Mouse (Mus musculus): ENCODE data around the gene Mdfi. TPM values are rescaled to one million over a fixed set of nuclear protein-coding genes. Genes with fewer than 3 reads are reported as not detected.

Gene Mdfi
- total RNA-seq, 2 experiments from 2014 or later = 0.81 to 1.1 TPM

DNA sequence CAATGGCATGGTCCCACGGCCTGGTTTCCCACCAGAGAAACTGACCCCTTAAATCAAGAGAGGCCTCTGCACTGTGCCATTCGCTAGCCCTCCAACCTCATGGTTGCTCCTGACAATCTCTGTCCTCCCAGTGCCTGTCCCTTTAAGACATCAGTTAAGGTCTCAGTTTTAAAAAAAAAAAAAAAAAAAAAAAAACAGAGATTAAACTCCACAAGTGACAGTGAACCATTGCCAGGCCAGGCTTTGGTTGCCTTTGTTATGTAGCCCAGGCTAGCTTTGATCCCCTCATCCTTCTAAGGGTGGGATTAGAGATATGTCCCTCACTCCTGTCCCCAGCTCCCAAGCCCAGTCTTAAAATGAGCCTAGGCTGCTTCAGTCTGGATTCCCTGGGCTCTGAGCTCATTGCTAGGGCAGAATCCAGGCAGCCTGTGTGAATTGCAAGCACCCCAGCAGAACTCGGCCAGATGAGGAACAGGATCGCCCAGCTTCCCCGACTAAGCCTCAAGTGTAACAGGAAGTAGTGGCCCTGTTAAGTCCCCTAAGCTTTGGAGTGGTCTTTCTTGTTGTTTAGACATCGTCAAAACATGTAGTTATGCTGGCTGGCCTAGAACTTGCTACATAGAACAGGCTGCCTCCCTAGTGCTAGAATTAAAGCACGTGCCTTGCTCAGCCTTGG is 16.3 kb upstream of the Mdfi start:
- intact Hi-C loops (cut with DNase I) = no loop called here

DNA sequence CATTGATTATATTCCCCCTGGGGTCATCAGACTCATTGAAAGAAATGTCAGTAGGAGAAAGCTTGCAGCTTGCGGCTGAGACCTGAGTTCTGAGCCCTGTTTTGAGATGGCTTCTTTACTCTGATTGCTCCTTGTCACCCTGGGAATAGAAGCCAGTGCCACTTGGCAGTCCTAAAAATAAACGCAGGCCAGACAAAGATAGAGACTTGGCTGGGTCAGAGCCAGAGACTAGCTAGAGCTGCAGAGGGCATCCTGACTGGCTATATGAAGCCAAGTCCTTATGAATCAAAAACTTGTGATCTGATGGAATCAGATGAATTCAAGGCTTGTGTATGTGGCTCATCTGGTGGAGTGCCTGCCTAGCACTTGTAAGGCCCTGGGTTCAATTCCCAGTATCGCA is 15.5 kb upstream of the Mdfi start:
- intact Hi-C loops (cut with DNase I) = no loop called here
- no peak for DNase-seq (ENCODE audit: low spot score in 2 of 2)

More for the DNA sequence above, 16.3 kb upstream of the Mdfi start:
- DNase-seq (ENCODE audit: low spot score in 2 of 2) = no peak

DNA sequence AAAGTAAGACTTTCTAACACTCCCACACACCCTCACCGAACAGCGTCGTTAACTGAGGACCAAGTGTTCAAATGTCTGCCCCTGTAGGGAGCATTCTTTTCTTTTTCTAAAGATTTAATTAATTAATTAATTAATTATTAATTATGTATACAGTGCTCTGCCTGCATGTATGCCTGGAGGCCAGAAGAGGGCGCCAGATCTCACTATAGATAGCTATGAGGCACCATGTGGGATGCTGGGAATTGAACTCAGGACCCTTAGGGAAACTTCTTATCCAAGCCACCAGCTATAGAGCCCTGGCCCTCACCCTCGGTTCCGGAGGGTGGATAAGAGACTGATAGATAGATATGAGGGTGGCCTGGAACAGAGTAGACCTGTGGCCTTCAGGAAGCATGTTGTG is 13.5 kb upstream of the Mdfi start:
- no peak for DNase-seq (ENCODE audit: low spot score in 2 of 2)
- intact Hi-C loops (cut with DNase I) = no loop called here

DNA sequence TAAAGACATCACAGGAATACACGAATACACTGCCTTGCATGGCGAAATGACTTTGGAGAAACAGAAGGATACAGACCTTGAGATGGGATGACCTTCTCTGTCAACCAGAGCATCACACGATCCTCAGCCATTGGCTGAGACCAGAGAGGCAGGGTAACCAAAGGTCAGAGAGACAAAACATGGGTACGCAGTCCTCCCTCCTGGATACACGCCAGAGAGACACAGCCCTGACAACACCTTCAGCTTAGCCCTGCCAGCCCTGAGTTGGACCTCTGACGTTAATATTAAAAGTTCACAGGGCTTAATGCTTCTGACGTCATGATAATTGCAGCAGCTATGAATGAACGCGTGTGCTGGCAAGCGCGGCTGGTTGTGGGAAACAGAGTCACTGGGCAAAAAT is 11.1 kb upstream of the Mdfi start:
- intact Hi-C loops (cut with DNase I) = no loop called here

DNA sequence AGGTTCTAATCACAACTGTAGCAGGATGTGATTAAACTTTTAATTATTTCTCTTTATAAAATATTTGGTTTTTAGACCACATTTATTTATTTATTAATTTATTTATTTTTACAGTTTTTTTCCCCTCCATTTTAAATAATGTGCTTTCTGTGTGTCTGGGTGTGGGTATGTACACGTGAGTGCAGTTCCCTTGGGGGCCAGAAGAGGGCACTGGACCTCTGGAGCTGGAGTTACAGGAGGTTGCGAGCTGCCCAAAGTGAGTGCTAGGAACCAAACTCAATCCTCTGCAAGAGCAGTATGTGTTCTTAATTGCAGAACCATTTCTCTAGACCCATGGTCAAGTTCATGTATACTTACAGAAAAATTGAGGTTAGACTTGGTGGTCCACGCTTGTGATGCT is 9.0 kb upstream of the Mdfi start:
- DNase-seq (ENCODE audit: low spot score in 2 of 2) = no peak
- intact Hi-C loops (cut with DNase I) = no loop called here

More for the DNA sequence above, 11.1 kb upstream of the Mdfi start:
- no peak for DNase-seq (ENCODE audit: low spot score in 2 of 2)

DNA sequence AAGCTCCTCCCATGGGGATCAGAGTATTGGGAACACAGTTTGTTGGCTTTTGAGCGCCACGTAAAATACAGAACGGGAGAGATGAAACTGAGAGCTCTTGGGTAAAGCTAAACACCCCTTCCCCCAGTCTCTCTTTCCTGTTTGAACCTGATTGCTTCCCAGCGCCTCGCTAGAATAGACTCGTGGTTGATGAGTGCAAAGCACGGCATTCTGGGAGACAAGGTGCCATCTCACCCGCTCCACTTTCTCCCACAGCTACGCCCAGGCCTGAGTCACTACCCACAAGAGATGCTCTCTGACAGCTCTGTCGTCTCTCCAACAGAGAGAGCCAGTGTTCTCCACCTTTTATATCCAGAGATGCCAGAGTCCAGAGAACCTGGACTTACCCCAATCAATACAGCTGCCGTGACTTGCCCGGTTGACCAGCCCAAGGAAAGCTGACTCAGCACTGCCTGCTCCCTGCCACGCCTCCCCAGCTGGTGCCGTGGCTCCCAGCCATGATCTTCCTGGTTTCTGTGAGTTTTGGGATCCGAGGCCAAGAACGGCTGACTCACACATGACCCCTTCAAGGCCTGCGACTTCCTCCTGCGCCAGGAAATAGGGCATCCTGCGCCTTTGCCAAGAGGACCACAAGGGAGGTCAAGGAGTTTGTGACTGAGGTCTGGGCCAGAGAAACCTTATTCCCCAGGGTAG is 7.6 kb upstream of the Mdfi start:
- no peak for DNase-seq (ENCODE audit: low spot score in 2 of 2)

DNA sequence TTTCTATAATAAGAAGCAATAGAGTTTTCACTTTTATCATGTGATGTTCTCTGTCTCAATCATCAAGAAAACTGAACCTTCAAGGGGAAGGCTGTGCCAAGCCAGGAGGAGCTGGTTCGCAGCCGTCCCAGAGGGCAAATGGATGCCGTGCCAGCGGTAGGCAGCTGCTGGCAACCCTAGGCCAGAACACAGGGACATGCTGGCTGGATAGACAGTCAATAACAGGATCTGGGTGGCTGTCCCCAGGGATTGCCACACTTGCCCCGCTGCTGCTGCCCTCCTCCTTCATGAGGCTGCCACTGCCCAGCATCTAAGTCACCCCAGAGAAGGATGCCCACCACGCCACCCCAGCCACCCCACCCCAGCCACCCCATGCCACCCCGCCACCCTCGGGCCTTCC is 7.0 kb upstream of the Mdfi start:
- intact Hi-C loops (cut with DNase I) = no loop called here
- no peak for DNase-seq (ENCODE audit: low spot score in 2 of 2)

More for the DNA sequence above, 7.6 kb upstream of the Mdfi start:
- intact Hi-C loops (cut with DNase I) = no loop called here

DNA sequence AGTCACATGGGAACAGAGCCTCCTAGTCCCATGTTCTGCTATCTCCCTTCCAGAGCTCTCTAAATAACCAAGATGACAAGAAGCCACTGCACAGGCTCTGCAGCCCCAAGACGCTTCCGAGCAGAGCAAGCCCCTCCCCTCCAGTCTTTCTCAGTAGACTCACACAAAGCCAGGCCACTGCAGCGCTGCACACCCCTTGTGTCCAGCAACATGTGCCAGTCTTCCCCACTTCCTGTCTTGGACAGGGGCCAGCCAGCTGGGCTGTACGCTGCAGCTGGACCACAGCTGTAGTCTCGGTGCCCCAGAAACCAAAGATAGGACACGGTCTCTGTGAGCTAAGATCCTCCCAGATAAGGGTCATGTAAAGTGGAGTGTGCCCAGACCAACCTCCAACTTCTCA is 3.3 kb upstream of the Mdfi start:
- DNase-seq (ENCODE audit: low spot score in 2 of 2) = no peak
- intact Hi-C loops (cut with DNase I) = no loop called here

DNA sequence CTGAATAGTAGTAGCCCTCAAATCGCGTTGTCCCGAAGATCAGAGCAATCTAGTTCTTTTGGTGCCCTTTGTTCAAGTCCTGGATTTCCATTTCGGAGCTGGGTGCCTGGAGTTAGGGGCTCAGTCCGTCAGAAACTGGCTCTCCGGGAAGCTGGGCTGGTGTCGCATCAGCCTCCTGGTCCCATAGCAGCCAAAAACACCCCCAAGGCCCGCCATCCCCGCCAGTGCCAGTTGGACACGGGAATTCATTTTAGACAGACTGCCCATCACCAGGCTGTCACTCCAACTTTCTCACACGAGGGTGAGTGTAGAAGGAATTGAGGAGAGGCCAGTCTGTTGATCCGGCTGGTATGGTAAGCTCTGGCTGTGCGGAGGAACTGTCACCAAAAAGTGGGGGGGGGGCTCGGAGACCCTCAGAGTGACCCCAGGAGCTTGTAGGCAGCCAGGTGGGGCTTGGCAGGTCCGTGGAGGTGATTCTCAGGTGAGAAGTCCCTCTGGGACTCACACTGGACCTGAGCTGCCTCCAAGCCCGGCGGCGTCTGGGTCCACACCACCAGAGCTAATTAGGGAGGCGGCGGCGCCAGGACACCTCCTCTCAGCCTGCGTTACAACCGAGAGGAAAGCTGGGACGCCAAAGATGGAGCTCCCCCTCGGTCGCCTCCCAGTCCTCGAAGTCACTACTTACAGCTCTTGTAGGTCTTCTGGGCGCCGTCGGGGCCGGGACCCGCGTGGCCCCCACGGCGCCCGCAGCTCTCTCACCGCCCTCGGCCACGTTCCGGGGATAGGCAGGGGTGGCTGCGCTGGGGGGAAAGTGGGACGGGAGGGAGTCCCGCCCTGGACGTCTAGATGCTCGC is 636 bp downstream of the Mdfi start:
- DNase-seq (ENCODE audit: low spot score in 2 of 2) = no peak
- intact Hi-C loops (cut with DNase I) = no loop called here

DNA sequence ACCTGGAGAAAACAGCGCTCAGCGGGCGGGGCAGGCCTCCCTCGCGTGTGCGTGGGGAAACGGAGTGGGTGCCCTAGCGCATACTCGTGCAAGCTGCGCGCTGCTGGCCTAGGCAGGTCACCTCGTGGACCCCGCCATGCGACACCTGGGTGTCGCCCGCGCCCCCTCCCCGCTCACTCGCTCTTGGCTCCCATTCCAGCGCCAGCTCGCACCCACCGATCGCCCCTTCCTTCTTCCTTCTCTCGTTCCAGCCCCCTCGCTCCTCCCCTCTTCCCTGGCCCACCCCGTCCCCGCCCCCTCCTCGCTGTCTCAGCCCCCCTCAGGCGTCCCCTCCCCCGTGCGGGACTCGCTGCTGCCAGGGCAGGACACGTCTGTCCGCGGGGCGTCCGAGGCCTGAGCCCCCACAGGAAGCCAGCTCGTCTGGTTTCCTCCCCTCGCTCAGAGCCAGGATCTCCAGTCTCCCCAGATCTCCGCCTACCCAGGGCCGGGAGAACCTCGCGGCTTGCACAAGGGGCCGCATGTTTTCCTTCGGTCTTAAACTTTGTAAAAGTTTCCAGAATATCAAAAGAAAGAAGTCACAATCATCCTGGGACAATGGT is 1.4 kb downstream of the Mdfi start:
- DNase-seq (ENCODE audit: low spot score in 2 of 2) = no peak
- intact Hi-C loops (cut with DNase I) = no loop called here

DNA sequence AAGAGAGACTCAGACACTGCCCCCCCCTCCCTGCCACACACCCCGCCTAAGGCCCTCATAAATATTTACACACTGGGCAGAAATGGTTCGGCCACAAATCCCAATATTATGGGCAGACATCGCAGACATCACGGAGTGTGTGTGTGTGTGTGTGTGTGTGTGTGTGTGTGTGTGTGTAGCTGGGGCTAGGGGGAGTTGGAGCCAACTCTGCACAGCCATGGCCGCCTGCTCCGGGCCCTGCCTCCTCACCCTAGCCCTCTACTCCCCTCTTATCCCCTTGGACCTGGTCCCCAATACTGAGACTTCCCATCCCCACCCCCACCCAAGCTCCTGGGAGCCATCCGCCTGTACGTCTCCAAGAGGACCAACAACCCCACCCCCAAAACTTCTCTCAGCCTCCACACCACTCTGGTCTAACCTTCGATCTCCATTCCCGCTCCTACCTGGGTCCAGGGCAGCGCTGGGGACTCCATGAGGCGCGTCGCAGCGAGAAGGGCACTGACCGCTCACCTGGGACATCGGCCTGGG is 1.9 kb downstream of the Mdfi start:
- no peak for DNase-seq (ENCODE audit: low spot score in 2 of 2)
- intact Hi-C loops (cut with DNase I) = no loop called here

DNA sequence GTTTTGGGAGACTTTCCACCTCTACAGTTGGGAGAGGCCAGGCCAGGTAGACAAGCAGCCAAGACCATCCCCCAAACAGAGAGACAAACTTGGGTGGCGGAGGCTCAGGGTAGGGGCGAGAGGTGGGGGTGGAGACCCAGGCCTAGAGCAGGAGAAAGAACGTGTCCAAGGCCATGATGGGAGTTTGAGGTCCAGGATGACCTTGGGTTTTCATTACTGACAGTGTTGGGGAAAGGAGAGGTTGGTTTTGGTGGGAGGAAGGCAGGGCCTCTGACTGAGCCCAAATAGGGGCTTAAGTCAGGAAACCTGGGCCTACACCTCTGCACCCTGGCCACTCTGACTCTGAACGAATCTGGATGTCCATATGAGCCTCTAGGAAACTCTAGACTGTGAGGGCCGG is 2.7 kb downstream of the Mdfi start:
- intact Hi-C loops (cut with DNase I) = no loop called here
- DNase-seq (ENCODE audit: low spot score in 2 of 2) = no peak

DNA sequence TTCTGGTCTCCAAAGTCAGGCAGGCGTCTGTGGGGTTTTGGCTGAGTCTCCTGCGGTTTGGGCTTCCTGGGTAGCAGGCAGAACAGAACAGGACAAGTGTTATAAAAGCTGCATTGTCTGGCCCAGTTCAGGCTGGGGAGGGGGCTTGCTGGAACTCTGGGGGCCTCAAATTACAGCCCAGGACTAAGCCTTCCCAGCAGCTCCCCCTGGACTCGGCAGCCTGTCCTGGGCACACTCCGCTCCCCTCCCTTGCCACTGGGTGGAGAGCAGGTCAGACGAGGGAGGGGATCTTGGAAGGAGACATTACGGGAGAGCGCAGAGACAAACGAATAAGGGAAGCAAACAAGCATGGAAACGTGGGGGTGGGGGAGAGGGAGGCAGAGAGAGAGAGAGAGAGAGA is 3.3 kb downstream of the Mdfi start:
- intact Hi-C loops (cut with DNase I) = no loop called here
- DNase-seq (ENCODE audit: low spot score in 2 of 2) = no peak

DNA sequence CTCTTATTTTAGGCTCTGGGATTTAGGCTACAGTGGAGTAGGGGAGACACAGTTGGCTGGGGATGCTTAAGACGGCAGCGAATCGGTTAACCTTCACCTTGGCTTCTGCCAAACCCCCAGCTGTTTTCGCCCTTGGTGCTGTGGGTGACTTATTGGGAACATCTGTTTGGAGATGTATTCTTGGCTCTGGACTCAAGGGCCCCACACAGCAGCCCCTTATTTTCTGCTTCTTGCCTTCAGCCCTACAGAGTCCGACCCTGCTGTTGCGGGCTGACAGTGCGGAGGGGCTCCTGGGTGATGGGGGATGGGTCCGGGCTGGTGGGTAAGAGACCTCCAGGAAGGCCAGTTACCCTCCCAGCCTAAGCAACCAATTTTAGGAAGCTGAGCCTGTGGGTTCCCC is 13.2 kb downstream of the Mdfi start:
- intact Hi-C loops (cut with DNase I) = no loop called here
- no peak for DNase-seq (ENCODE audit: low spot score in 2 of 2)

DNA sequence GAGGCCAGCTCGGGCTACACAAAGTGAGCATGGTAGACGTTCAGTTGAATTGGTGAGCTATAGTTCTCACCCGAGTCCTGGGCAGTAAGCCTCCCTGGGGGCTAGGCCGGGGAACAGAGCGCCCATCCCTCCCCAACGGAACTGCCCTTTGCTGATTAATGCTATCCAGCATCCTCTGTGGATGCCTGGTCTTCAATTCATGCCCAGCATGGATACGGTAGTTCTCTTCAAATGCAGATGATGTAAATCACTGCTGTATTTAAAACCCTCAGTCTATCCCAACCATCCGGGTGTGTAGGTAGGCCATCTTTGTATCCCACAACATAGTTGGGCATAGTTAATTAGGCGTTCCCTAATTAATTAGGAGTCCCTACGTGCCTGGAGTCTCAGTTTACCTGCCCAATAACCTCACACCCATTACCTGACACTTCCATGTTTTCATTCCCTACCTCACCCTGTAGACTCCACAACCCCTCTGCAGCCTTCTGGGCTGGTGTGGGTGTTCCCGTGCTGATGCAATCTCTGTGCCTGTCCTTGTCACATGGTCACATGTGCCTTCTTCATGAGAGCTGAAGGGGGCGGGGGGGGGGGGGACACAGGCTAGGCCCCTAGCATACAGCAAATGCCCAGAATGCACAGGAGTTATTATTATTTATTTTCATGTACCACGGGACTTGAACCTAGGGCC is 16.3 kb downstream of the Mdfi start:
- intact Hi-C loops (cut with DNase I) = no loop called here
- DNase-seq (ENCODE audit: low spot score in 2 of 2) = no peak

DNA sequence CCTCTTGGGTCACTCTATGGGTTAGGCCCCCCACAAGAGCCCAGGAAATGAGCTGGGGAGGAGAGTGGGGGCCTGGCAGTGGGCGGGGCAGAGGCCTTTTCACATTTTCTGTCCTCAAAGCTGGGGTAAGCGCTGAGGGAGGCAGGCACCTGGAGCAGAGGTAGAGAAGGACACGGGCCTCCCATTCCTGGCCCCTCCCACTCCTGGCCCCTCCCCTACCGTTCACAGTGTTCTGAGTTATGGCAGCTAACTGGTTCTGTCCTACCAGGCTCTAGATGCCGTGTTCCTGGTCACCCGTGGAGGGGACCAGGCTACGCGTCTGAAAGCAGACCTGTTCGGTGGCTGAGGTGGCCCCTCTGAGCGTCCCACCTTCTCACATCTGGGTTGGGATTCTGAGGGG is 19.0 kb downstream of the Mdfi start:
- intact Hi-C loops (cut with DNase I) = no loop called here

DNA sequence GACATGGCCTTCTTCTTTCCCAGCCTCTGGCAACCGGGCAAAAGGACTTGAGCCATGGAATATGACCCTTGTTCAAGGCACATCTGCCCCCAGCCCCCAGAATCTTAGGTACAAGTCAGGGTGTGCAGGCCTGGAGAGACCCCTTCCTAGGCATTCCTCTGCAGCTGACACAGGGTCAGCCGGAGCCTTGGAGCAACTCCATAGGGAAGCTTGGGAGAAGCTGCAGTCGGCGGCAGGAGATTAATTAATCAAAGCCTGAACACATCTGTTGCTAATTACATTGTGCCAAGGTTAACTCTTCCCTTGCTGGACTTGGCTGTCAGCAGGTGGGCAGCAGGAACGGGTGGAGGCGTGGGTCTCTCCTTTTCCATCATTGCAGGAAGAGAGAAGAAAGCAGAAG is 20.0 kb downstream of the Mdfi start:
- no peak for DNase-seq (ENCODE audit: low spot score in 2 of 2)
- intact Hi-C loops (cut with DNase I) = no loop called here

More for the DNA sequence above, 19.0 kb downstream of the Mdfi start:
- no peak for DNase-seq (ENCODE audit: low spot score in 2 of 2)

DNA sequence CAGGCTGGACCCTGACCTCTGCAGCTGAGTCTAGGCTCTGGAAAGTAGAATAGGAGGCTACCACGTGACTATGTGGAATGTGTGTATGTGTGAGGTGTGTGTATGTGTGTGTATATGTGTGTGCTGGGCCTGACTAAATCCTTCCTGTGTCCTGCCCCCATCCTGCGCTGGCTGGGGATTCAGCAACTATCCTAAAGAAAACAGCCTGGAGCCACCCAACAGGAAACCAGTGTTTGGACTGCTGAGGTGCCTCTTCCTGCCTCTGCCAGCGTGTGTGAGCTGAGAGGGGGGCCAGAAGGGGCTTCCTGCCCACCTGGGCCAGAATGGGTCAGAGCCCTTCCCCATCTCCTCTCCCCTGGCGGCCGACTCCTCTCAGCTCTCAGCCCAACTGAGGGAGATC is 20.9 kb downstream of the Mdfi start:
- intact Hi-C loops (cut with DNase I) = no loop called here
- no peak for DNase-seq (ENCODE audit: low spot score in 2 of 2)

DNA sequence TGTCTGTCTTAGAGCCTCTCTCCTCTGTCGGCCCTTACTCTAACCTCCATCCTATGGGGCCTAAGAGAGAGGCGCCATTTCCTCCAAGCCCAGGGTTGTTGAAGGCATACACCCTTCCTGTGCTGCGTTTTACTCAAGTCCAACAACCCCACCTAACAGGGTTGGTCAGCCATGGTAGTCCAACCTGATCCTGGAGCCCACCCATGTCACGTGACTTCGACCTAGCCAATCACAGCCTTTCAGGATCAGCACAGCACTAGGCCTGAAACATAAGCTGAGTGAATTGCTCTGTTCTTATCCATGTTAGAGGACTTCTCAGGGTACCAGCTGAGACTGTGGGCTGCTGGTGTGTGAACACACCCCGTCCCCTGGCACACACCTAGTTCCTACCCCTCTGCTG is 22.3 kb downstream of the Mdfi start:
- no peak for DNase-seq (ENCODE audit: low spot score in 2 of 2)
- intact Hi-C loops (cut with DNase I) = no loop called here

Measured in left cerebral cortex, postnatal 36 days (tissue).